Mouse (Mus musculus): Measurements from ENCODE around the gene Raly.

The Raly gene

GRCm38 (mm10) chr2:154782856-154783650 lies 7.8 kb upstream of the Raly start:
- DNase-seq (ENCODE audit: low spot score in 2 of 2) = no peak

GRCm38 (mm10) chr2:154785284-154785683 lies 5.6 kb upstream of the Raly start:
- DNase-seq (ENCODE audit: low spot score in 2 of 2) = no peak

GRCm38 (mm10) chr2:154786187-154786586 lies 4.7 kb upstream of the Raly start:
- no peak for DNase-seq (ENCODE audit: low spot score in 2 of 2)

- no peak for DNase-seq (ENCODE audit: low spot score in 2 of 2)
Measured at GRCm38 (mm10) chr2:154786776-154787175, 4.1 kb upstream of the Raly start.

GRCm38 (mm10) chr2:154789381-154789780 lies 1.5 kb upstream of the Raly start:
- DNase-seq (ENCODE audit: low spot score in 2 of 2) = no peak

GRCm38 (mm10) chr2:154789977-154790655 lies 780 bp upstream of the Raly start:
- DNase-seq (ENCODE audit: low spot score in 2 of 2) = no peak

GRCm38 (mm10) chr2:154791661-154792642 lies 1.1 kb downstream of the Raly start:
- peak in 1 of 2 experiments; percentile 46 for DNase-seq (ENCODE audit: low spot score in 2 of 2)

- no peak for DNase-seq (ENCODE audit: low spot score in 2 of 2)
Measured at GRCm38 (mm10) chr2:154803372-154803771, 12.5 kb downstream of the Raly start.

GRCm38 (mm10) chr2:154803845-154804244 lies 12.9 kb downstream of the Raly start:
- no peak for DNase-seq (ENCODE audit: low spot score in 2 of 2)

GRCm38 (mm10) chr2:154807689-154808088 lies 16.8 kb downstream of the Raly start:
- DNase-seq (ENCODE audit: low spot score in 2 of 2) = no peak

- no peak for DNase-seq (ENCODE audit: low spot score in 2 of 2)
Measured at GRCm38 (mm10) chr2:154809107-154809762, 18.3 kb downstream of the Raly start.

GRCm38 (mm10) chr2:154810821-154811220 lies 19.9 kb downstream of the Raly start:
- DNase-seq (ENCODE audit: low spot score in 2 of 2) = no peak

- DNase-seq (ENCODE audit: low spot score in 2 of 2) = no peak
Measured at GRCm38 (mm10) chr2:154813426-154813825, 22.5 kb downstream of the Raly start.

GRCm38 (mm10) chr2:154817089-154817488 lies 26.2 kb downstream of the Raly start:
- no peak for DNase-seq (ENCODE audit: low spot score in 2 of 2)

- DNase-seq (ENCODE audit: low spot score in 2 of 2) = peak in 1 of 2 experiments; percentile 57
Measured at GRCm38 (mm10) chr2:154817788-154818187, 26.9 kb downstream of the Raly start.

GRCm38 (mm10) chr2:154818599-154818998 lies 27.7 kb downstream of the Raly start:
- DNase-seq (ENCODE audit: low spot score in 2 of 2) = no peak

GRCm38 (mm10) chr2:154820346-154820745 lies 29.4 kb downstream of the Raly start:
- DNase-seq (ENCODE audit: low spot score in 2 of 2) = no peak

- DNase-seq (ENCODE audit: low spot score in 2 of 2) = no peak
Measured at GRCm38 (mm10) chr2:154826054-154826538, 35.2 kb downstream of the Raly start.

- no peak for DNase-seq (ENCODE audit: low spot score in 2 of 2)
Measured at GRCm38 (mm10) chr2:154827521-154827920, 36.6 kb downstream of the Raly start.

- DNase-seq (ENCODE audit: low spot score in 2 of 2) = no peak
Measured at GRCm38 (mm10) chr2:154832471-154832870, 41.6 kb downstream of the Raly start.

GRCm38 (mm10) chr2:154834149-154834865 lies 43.4 kb downstream of the Raly start:
- DNase-seq (ENCODE audit: low spot score in 2 of 2) = no peak
